Mouse (Mus musculus): ENCODE data around the gene Trp53. TPM values are rescaled to one million over a fixed set of nuclear protein-coding genes. Genes with fewer than 3 reads are reported as not detected.

Trp53 gene
- polyA plus RNA-seq, 1 experiment = 22.1 TPM

DNA sequence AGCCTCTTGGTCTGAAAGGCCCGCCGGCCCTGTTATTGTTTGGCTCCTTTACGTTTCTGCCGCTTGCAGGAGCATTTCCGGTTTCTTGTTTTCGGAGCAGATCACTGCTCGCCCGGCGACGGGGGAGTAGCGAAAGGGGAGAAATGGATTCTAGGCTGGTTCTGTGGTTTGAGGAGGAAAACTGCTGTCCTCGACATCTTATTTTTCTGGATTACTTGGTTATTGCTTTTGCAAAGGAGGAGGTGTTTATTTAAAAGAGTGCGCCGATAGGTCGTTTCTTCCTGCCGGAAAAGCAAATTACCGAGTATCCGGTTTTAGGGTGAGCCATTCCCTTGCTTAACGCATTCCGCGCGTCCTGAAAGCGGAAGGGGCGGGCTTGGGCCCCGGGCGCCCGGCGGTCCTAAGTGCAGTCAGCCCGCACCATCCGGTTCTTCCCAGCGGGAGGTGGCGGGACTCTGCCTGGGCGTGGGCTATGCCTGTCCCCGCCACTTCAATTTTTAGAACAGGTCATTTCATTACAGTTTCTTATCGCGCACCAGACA lies 1.1 kb downstream of the Trp53 start:
- no peaks in the 10 kb centered on the region for H3K36me3 ChIP-seq (ENCODE audit: control insufficient read depth, insufficient read depth, low read length)
- H3K27me3 ChIP-seq (ENCODE audit: control insufficient read depth, insufficient read depth, low read length) = no peaks in the 10 kb centered on the region
- peak overlapping the region; percentile 85 for H3K4me3 ChIP-seq (ENCODE audit: control insufficient read depth, low read depth, low read length)
- peak overlapping the region; percentile 89 for H3K27ac ChIP-seq (ENCODE audit: control insufficient read depth, insufficient read depth, low read depth, low read length)
- peaks cover 16% of the 10 kb centered on the region for H3K4me1 ChIP-seq (ENCODE audit: control insufficient read depth, insufficient read depth, low read length)
- TF ChIP-seq POLR2A (IDR thresholded peaks at IDR 0.05; ENCODE audit: control insufficient read depth, low read depth, low read length) = peak; percentile 17; the same call in 1 of the 2 replicates
- no peak for TF ChIP-seq CTCF (IDR thresholded peaks at IDR 0.05; ENCODE audit: control insufficient read depth, insufficient read depth, insufficient replicate concordance, low read depth, low read length)

DNA sequence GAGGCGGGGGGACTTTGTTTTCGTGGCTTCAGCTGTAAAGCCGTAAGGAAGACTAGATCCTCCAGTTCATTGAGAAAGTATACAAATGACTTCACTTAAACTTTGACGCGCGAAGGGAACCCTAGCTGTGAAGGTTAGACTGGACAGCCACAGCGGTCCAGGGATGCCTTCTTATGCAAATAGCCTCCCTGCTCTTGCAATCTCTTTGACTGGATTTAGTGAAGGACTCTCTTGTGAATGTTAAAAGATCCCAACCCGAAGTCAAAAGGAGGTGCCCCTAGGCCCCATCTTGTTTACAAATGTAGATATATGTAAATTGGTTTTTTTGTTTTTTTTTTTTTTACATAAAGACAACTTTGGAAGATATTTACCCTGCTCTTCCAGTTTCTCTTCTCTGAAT lies 1.7 kb downstream of the Trp53 start:
- Histone ChIP-seq H3K27me3 (ENCODE audit: control insufficient read depth, insufficient read depth, low read length) (no peaks in the 10 kb centered on the region), H3K36me3 (ENCODE audit: control insufficient read depth, insufficient read depth, low read length) (no peaks in the 10 kb centered on the region)

DNA sequence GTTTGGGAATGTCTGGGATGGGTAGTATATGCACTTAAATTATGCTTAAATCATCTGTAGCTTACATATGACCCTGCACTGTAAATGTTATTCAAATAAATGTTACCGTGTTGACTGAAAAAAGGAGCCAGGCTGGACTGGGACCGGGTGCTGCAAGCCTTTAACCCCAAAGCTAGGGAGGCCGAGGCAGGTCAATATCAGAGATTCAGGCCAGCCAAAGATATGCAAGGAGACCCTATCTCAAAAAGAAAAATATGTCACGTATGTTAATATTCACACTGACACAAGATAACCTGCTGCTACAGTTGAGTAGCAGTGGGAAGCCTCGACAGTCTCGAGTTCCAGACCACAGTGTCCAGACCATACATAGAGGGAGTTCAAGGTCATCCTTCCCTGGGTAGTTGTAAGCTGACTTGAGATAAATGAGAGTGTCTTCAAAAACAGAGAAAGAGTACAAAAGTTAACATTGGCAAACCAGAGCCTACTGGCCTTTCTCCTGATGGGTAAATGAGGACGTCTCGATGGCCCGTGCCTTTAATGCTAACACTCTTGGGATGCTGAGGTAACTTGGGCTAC lies 2.2 kb downstream of the Trp53 start:
- no peak overlapping the region for H3K27ac ChIP-seq (ENCODE audit: control insufficient read depth, insufficient read depth, low read depth, low read length)
- peaks cover 16% of the 10 kb centered on the region for H3K4me1 ChIP-seq (ENCODE audit: control insufficient read depth, insufficient read depth, low read length)
- H3K36me3 ChIP-seq (ENCODE audit: control insufficient read depth, insufficient read depth, low read length) = 0 out of 2 replicates have a peak, but pooled peaks cover 2% of the 10 kb centered on the region
- no peak overlapping the region for H3K4me3 ChIP-seq (ENCODE audit: control insufficient read depth, low read depth, low read length)
- no peaks in the 10 kb centered on the region for H3K27me3 ChIP-seq (ENCODE audit: control insufficient read depth, insufficient read depth, low read length)
- TF ChIP-seq CTCF (IDR thresholded peaks at IDR 0.05; ENCODE audit: control insufficient read depth, insufficient read depth, insufficient replicate concordance, low read depth, low read length) (no peak), POLR2A (IDR thresholded peaks at IDR 0.05; ENCODE audit: control insufficient read depth, low read depth, low read length) (no peak)

More for the DNA sequence above, 1.7 kb downstream of the Trp53 start:
- H3K27ac ChIP-seq (ENCODE audit: control insufficient read depth, insufficient read depth, low read depth, low read length) = peak overlapping the region; percentile 89; the same call in 1 of the 2 replicates
- H3K4me1 ChIP-seq (ENCODE audit: control insufficient read depth, insufficient read depth, low read length) = peaks cover 16% of the 10 kb centered on the region
- TF ChIP-seq POLR2A (IDR thresholded peaks at IDR 0.05; ENCODE audit: control insufficient read depth, low read depth, low read length) (no peak), CTCF (IDR thresholded peaks at IDR 0.05; ENCODE audit: control insufficient read depth, insufficient read depth, insufficient replicate concordance, low read depth, low read length) (no peak)
- peak overlapping the region; percentile 85 for H3K4me3 ChIP-seq (ENCODE audit: control insufficient read depth, low read depth, low read length)

DNA sequence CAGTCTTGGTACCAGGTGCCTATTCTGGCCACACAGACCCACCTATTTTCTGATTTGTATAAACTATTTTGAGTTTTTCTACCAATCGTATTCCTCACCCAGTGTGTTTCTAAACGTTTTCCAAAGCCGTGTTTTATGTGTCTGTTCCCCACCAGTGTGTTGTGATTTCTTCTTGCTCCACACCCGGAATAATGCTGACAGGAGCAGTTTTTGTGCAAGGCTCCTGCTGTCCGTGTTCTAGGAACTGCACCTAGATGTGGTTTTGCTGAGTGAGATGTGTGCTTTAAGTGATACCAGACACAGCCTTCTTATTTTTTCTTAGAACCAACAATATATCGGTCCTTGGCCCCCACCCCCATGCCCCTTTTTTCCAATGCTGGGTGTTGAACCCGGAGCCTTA lies 3.8 kb downstream of the Trp53 start:
- Histone ChIP-seq H3K27ac (ENCODE audit: control insufficient read depth, insufficient read depth, low read depth, low read length) (no peak overlapping the region), H3K36me3 (ENCODE audit: control insufficient read depth, insufficient read depth, low read length) (peaks cover 5% of the 10 kb centered on the region; the same call in 1 of the 2 replicates), H3K4me3 (ENCODE audit: control insufficient read depth, low read depth, low read length) (no peak overlapping the region), H3K27me3 (ENCODE audit: control insufficient read depth, insufficient read depth, low read length) (no peaks in the 10 kb centered on the region), H3K4me1 (ENCODE audit: control insufficient read depth, insufficient read depth, low read length) (peaks cover 9% of the 10 kb centered on the region)
- TF ChIP-seq CTCF (IDR thresholded peaks at IDR 0.05; ENCODE audit: control insufficient read depth, insufficient read depth, insufficient replicate concordance, low read depth, low read length) = no peak
- TF ChIP-seq POLR2A (IDR thresholded peaks at IDR 0.05; ENCODE audit: control insufficient read depth, low read depth, low read length) = no peak

DNA sequence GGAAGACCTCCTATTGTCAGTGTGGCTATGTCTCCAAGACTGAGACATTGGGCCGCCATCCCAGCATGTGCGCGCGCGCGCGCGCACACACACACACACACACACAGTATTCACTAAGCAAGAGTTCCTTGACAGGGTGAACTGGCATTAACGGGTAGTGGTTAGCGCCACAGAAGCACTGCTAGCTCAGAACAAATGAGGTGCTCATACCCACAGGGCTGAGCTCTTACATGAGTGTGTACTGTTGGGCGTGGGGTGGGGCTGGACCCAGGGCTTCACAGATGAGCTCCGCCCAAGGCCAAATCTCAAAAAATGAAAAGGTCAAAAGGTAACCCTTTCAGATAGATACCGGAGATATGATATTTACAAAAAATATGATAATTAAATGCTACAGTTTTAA lies 4.8 kb downstream of the Trp53 start:
- no peak for TF ChIP-seq POLR2A (IDR thresholded peaks at IDR 0.05; ENCODE audit: control insufficient read depth, low read depth, low read length)
- no peak for TF ChIP-seq CTCF (IDR thresholded peaks at IDR 0.05; ENCODE audit: control insufficient read depth, insufficient read depth, insufficient replicate concordance, low read depth, low read length)
- no peaks in the 10 kb centered on the region for H3K27me3 ChIP-seq (ENCODE audit: control insufficient read depth, insufficient read depth, low read length)
- H3K4me1 ChIP-seq (ENCODE audit: control insufficient read depth, insufficient read depth, low read length) = peaks cover 9% of the 10 kb centered on the region
- no peak overlapping the region for H3K27ac ChIP-seq (ENCODE audit: control insufficient read depth, insufficient read depth, low read depth, low read length)
- peaks cover 5% of the 10 kb centered on the region; the same call in 1 of the 2 replicates for H3K36me3 ChIP-seq (ENCODE audit: control insufficient read depth, insufficient read depth, low read length)
- no peak overlapping the region for H3K4me3 ChIP-seq (ENCODE audit: control insufficient read depth, low read depth, low read length)

DNA sequence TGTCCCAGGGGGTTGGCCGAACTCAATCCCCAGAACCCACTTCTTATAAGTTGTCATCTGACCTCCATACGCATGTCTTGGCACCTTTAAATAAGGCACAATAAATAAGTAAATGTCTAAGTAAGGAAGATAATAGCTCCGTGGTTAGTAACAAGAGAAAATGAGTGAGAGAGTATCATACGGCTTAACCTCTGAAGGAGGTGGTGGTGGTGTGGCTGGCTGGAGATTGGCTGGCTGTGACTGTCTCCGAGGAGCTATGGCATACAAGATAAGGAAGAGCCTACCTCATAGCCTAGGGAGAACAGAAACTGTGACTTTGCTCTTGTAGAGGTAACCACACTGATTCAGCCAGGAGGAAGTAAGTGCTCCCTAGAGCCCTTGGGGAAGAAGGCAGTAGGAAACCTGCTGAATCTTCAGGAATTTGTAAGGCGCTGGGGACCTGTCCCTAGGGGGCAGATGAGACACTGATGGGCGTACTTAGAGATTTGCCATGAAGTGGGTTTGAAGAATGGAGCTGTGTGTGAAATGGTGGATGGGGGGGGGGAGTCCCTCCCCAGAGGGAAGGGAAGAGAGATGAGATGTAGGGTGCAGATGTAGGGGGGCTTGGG lies 5.7 kb downstream of the Trp53 start:
- no peak for TF ChIP-seq POLR2A (IDR thresholded peaks at IDR 0.05; ENCODE audit: control insufficient read depth, low read depth, low read length)
- TF ChIP-seq CTCF (IDR thresholded peaks at IDR 0.05; ENCODE audit: control insufficient read depth, insufficient read depth, insufficient replicate concordance, low read depth, low read length) = no peak
- H3K27ac ChIP-seq (ENCODE audit: control insufficient read depth, insufficient read depth, low read depth, low read length) = no peak overlapping the region
- peaks cover 5% of the 10 kb centered on the region; the same call in 1 of the 2 replicates for H3K36me3 ChIP-seq (ENCODE audit: control insufficient read depth, insufficient read depth, low read length)

DNA sequence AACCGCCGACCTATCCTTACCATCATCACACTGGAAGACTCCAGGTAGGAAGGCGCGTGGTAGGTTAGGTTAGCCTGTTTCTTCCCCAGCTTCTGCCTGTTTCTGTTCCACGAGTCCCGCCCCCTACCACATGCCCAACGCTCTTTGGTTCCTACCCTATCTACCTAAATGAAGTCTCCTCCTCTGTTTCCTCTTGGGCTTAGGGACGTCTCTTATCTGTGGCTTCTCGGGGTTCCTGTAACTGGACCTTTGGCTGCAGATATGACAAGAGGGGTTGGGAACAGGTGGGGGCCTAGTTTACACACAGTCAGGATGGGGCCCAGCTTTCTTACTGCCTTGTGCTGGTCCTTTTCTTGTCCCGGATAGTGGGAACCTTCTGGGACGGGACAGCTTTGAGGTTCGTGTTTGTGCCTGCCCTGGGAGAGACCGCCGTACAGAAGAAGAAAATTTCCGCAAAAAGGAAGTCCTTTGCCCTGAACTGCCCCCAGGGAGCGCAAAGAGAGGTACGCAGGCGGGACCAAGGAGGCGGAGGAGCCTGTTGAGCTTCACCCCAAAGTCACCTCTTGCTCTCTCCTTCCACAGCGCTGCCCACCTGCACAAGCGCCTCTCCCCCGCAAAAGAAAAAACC lies 9.2 kb downstream of the Trp53 start:
- Histone ChIP-seq H3K36me3 (ENCODE audit: control insufficient read depth, insufficient read depth, low read length) (peaks cover 5% of the 10 kb centered on the region; the same call in 1 of the 2 replicates), H3K4me1 (ENCODE audit: control insufficient read depth, insufficient read depth, low read length) (no peaks in the 10 kb centered on the region), H3K27me3 (ENCODE audit: control insufficient read depth, insufficient read depth, low read length) (no peaks in the 10 kb centered on the region), H3K27ac (ENCODE audit: control insufficient read depth, insufficient read depth, low read depth, low read length) (no peak overlapping the region), H3K4me3 (ENCODE audit: control insufficient read depth, low read depth, low read length) (no peak overlapping the region)
- no peak for TF ChIP-seq POLR2A (IDR thresholded peaks at IDR 0.05; ENCODE audit: control insufficient read depth, low read depth, low read length)
- TF ChIP-seq CTCF (IDR thresholded peaks at IDR 0.05; ENCODE audit: control insufficient read depth, insufficient read depth, insufficient replicate concordance, low read depth, low read length) = no peak

More for the DNA sequence above, 5.7 kb downstream of the Trp53 start:
- peaks cover 7% of the 10 kb centered on the region for H3K4me1 ChIP-seq (ENCODE audit: control insufficient read depth, insufficient read depth, low read length)
- no peaks in the 10 kb centered on the region for H3K27me3 ChIP-seq (ENCODE audit: control insufficient read depth, insufficient read depth, low read length)
- no peak overlapping the region for H3K4me3 ChIP-seq (ENCODE audit: control insufficient read depth, low read depth, low read length)

Measured in testis, adult 2 months (tissue).